Mouse (Mus musculus): ENCODE measurements at regions not wholly inside any gene's neighbourhood (a gene's known extent, or its start where the extent isn't known, plus 50 kb on each side); places are given as distances from the start of the nearest gene placed in this dataset.

- Histone ChIP-seq H3K27me3 (ENCODE audit: control insufficient read depth, insufficient read depth, low read length) (no peaks in the 10 kb centered on the region), H3K4me3 (replicated peaks; ENCODE audit: insufficient read depth, low read depth, low read length) (no peak overlapping the region), H3K27ac (ENCODE audit: insufficient read depth, low read length) (no peak overlapping the region), H3K4me1 (ENCODE audit: control insufficient read depth, insufficient read depth, low read length) (no peaks in the 10 kb centered on the region)
- no peak for DNase-seq
- no peak for TF ChIP-seq CTCF (IDR thresholded peaks at IDR 0.05; ENCODE audit: borderline replicate concordance, insufficient read depth, low read depth, low read length)
- TF ChIP-seq POLR2A (IDR thresholded peaks at IDR 0.05; ENCODE audit: borderline replicate concordance, insufficient read depth, low read length) = no peak
- WGBS = 96% methylated on average over 2 of the region's 2 CpGs
Measured at GRCm38 (mm10) chr8:127825041-127825440, 533.4 kb upstream of the Nrp1 start.

- no peak for DNase-seq
- WGBS = 50% methylated on average over 5 of the region's 5 CpGs
- H3K4me1 ChIP-seq (ENCODE audit: control insufficient read depth, insufficient read depth, low read length) = no peaks in the 10 kb centered on the region
- no peak for TF ChIP-seq CTCF (IDR thresholded peaks at IDR 0.05; ENCODE audit: borderline replicate concordance, insufficient read depth, low read depth, low read length)
- no peak for TF ChIP-seq POLR2A (IDR thresholded peaks at IDR 0.05; ENCODE audit: borderline replicate concordance, insufficient read depth, low read length)
- no peaks in the 10 kb centered on the region for H3K27me3 ChIP-seq (ENCODE audit: control insufficient read depth, insufficient read depth, low read length)
- H3K27ac ChIP-seq (ENCODE audit: insufficient read depth, low read length) = no peak overlapping the region
- no peak overlapping the region for H3K4me3 ChIP-seq (replicated peaks; ENCODE audit: insufficient read depth, low read depth, low read length)
Measured at GRCm38 (mm10) chr8:127827826-127828225, 530.6 kb upstream of the Nrp1 start.

- TF ChIP-seq POLR2A (IDR thresholded peaks at IDR 0.05; ENCODE audit: borderline replicate concordance, insufficient read depth, low read length) (no peak), CTCF (IDR thresholded peaks at IDR 0.05; ENCODE audit: borderline replicate concordance, insufficient read depth, low read depth, low read length) (no peak)
- no peak overlapping the region for H3K27ac ChIP-seq (ENCODE audit: insufficient read depth, low read length)
- no peaks in the 10 kb centered on the region for H3K4me1 ChIP-seq (ENCODE audit: control insufficient read depth, insufficient read depth, low read length)
- WGBS = 83% methylated on average over 1 of the region's 1 CpGs
- H3K4me3 ChIP-seq (replicated peaks; ENCODE audit: insufficient read depth, low read depth, low read length) = no peak overlapping the region
- no peak for DNase-seq
- no peaks in the 10 kb centered on the region for H3K27me3 ChIP-seq (ENCODE audit: control insufficient read depth, insufficient read depth, low read length)
Measured at GRCm38 (mm10) chr8:127829659-127830058, 528.7 kb upstream of the Nrp1 start.

- H3K27ac ChIP-seq (ENCODE audit: insufficient read depth, low read length) = no peak overlapping the region
- H3K27me3 ChIP-seq (ENCODE audit: control insufficient read depth, insufficient read depth, low read length) = no peaks in the 10 kb centered on the region
- H3K4me1 ChIP-seq (ENCODE audit: control insufficient read depth, insufficient read depth, low read length) = no peaks in the 10 kb centered on the region
- no peak for DNase-seq
- no peak overlapping the region for H3K4me3 ChIP-seq (replicated peaks; ENCODE audit: insufficient read depth, low read depth, low read length)
- no peak for TF ChIP-seq POLR2A (IDR thresholded peaks at IDR 0.05; ENCODE audit: borderline replicate concordance, insufficient read depth, low read length)
- no peak for TF ChIP-seq CTCF (IDR thresholded peaks at IDR 0.05; ENCODE audit: borderline replicate concordance, insufficient read depth, low read depth, low read length)
- WGBS = 77% methylated on average over 3 of the region's 3 CpGs
Measured at GRCm38 (mm10) chr8:127834006-127834405, 524.4 kb upstream of the Nrp1 start.

GRCm38 (mm10) chr8:127836410-127837206, 521.8 kb upstream of the Nrp1 start:
- no peak overlapping the region for H3K4me3 ChIP-seq (replicated peaks; ENCODE audit: insufficient read depth, low read depth, low read length)
- TF ChIP-seq CTCF (IDR thresholded peaks at IDR 0.05; ENCODE audit: borderline replicate concordance, insufficient read depth, low read depth, low read length) = no peak
- no peak for TF ChIP-seq POLR2A (IDR thresholded peaks at IDR 0.05; ENCODE audit: borderline replicate concordance, insufficient read depth, low read length)
- H3K27me3 ChIP-seq (ENCODE audit: control insufficient read depth, insufficient read depth, low read length) = no peaks in the 10 kb centered on the region
- no peak for DNase-seq
- WGBS = 80% methylated on average over 6 of the region's 6 CpGs
- H3K27ac ChIP-seq (ENCODE audit: insufficient read depth, low read length) = no peak overlapping the region
- no peaks in the 10 kb centered on the region for H3K4me1 ChIP-seq (ENCODE audit: control insufficient read depth, insufficient read depth, low read length)

GRCm38 (mm10) chr8:127838311-127838710, 520.1 kb upstream of the Nrp1 start:
- Histone ChIP-seq H3K4me1 (ENCODE audit: control insufficient read depth, insufficient read depth, low read length) (no peaks in the 10 kb centered on the region), H3K27me3 (ENCODE audit: control insufficient read depth, insufficient read depth, low read length) (no peaks in the 10 kb centered on the region), H3K27ac (ENCODE audit: insufficient read depth, low read length) (no peak overlapping the region), H3K4me3 (replicated peaks; ENCODE audit: insufficient read depth, low read depth, low read length) (no peak overlapping the region)
- TF ChIP-seq POLR2A (IDR thresholded peaks at IDR 0.05; ENCODE audit: borderline replicate concordance, insufficient read depth, low read length) (no peak), CTCF (IDR thresholded peaks at IDR 0.05; ENCODE audit: borderline replicate concordance, insufficient read depth, low read depth, low read length) (no peak)
- no peak for DNase-seq

GRCm38 (mm10) chr8:127847332-127848018, 510.9 kb upstream of the Nrp1 start:
- Histone ChIP-seq H3K4me3 (replicated peaks; ENCODE audit: insufficient read depth, low read depth, low read length) (no peak overlapping the region), H3K27ac (ENCODE audit: insufficient read depth, low read length) (no peak overlapping the region), H3K27me3 (ENCODE audit: control insufficient read depth, insufficient read depth, low read length) (no peaks in the 10 kb centered on the region), H3K4me1 (ENCODE audit: control insufficient read depth, insufficient read depth, low read length) (no peaks in the 10 kb centered on the region)
- no peak for DNase-seq
- WGBS = 92% methylated on average over 9 of the region's 9 CpGs
- TF ChIP-seq POLR2A (IDR thresholded peaks at IDR 0.05; ENCODE audit: borderline replicate concordance, insufficient read depth, low read length) (no peak), CTCF (IDR thresholded peaks at IDR 0.05; ENCODE audit: borderline replicate concordance, insufficient read depth, low read depth, low read length) (no peak)

- TF ChIP-seq CTCF (IDR thresholded peaks at IDR 0.05; ENCODE audit: borderline replicate concordance, insufficient read depth, low read depth, low read length) (no peak), POLR2A (IDR thresholded peaks at IDR 0.05; ENCODE audit: borderline replicate concordance, insufficient read depth, low read length) (no peak)
- peak in 1 of 2 experiments; percentile 3 for DNase-seq
- H3K27me3 ChIP-seq (ENCODE audit: control insufficient read depth, insufficient read depth, low read length) = no peaks in the 10 kb centered on the region
- H3K4me3 ChIP-seq (replicated peaks; ENCODE audit: insufficient read depth, low read depth, low read length) = no peak overlapping the region
- H3K27ac ChIP-seq (ENCODE audit: insufficient read depth, low read length) = no peak overlapping the region
- no peaks in the 10 kb centered on the region for H3K4me1 ChIP-seq (ENCODE audit: control insufficient read depth, insufficient read depth, low read length)
Measured at GRCm38 (mm10) chr8:127849926-127850325, 508.5 kb upstream of the Nrp1 start.
